Mouse (Mus musculus): ENCODE measurements around the gene Elane. TPM values are rescaled to one million over a fixed set of nuclear protein-coding genes. Genes with fewer than 3 reads are reported as not detected.
A peak's percentile ranks its signal among the peaks of the same experiment; 100 is the strongest.
"Not testable (repeated sequence)": the region's sequence is repeated elsewhere in the genome, so short reads cannot be mapped to it uniquely, and the experiment has no call there.

Elane gene
- polyA plus RNA-seq, 1 experiment from 2014 or later: 0.29 TPM

GRCm38 (mm10) chr10:79873715-79874289, 12.2 kb upstream of the Elane start:
- no peak; the same call in 1 of the 2 replicates for ATAC-seq (ENCODE audit: low FRiP score, low read depth)
- Histone ChIP-seq H3K27ac (peak overlapping the region; percentile 86), H3K4me3 (peak overlapping the region; percentile 79), H3K9ac (peak overlapping the region; percentile 94), H3K9me3 (no peaks in the 10 kb centered on the region), H3K4me1 (peaks cover 22% of the 10 kb centered on the region), H3K27me3 (no peaks in the 10 kb centered on the region), H3K4me2 (replicated peaks) (peak overlapping the region; percentile 76), H3K36me3 (peaks cover 28% of the 10 kb centered on the region)
- WGBS: 2% methylated on average over 26 of the region's 26 CpGs

GRCm38 (mm10) chr10:79874290-79874862, 11.7 kb upstream of the Elane start, which contains the start of the genes Prtn3 and Plppr3:
Prtn3 (plus strand) TSS chr10:79874476.
Plppr3 (minus strand) TSS chr10:79874634.
- H3K4me3 ChIP-seq: peak within 1 kb of the TSS; percentile 79
- H3K4me2 ChIP-seq (replicated peaks): peak within 1 kb of the TSS; percentile 76
- peaks cover 24% of the 10 kb centered on the region for H3K36me3 ChIP-seq
- H3K9me3 ChIP-seq: no peaks in the 10 kb centered on the region
- H3K4me1 ChIP-seq: peaks cover 22% of the 10 kb centered on the region
- no peaks in the 10 kb centered on the region for H3K27me3 ChIP-seq
- ATAC-seq (ENCODE audit: low FRiP score, low read depth): peak; percentile 87
- H3K9ac ChIP-seq: peak within 1 kb of the TSS; percentile 94
- peak within 1 kb of the TSS; percentile 86 for H3K27ac ChIP-seq
- WGBS: 1% methylated on average over 54 of the region's 57 CpGs

GRCm38 (mm10) chr10:79877174-79877573, 8.9 kb upstream of the Elane start:
- H3K4me2 ChIP-seq (replicated peaks): no peak overlapping the region
- H3K9me3 ChIP-seq: no peaks in the 10 kb centered on the region
- H3K4me3 ChIP-seq: no peak overlapping the region
- WGBS: 43% methylated on average over 1 of the region's 1 CpGs
- H3K36me3 ChIP-seq: no peaks in the 10 kb centered on the region
- H3K4me1 ChIP-seq: peaks cover 30% of the 10 kb centered on the region
- H3K27ac ChIP-seq: no peak overlapping the region
- peaks cover 3% of the 10 kb centered on the region; the same call in 1 of the 2 replicates for H3K27me3 ChIP-seq
- no peak for ATAC-seq (ENCODE audit: low FRiP score, low read depth)
- H3K9ac ChIP-seq: no peak overlapping the region

GRCm38 (mm10) chr10:79877757-79878156, 8.3 kb upstream of the Elane start:
- H3K9me3 ChIP-seq: no peaks in the 10 kb centered on the region
- WGBS: 50% methylated on average over 12 of the region's 12 CpGs
- no peak overlapping the region for H3K4me2 ChIP-seq (replicated peaks)
- H3K4me3 ChIP-seq: no peak overlapping the region
- ATAC-seq (ENCODE audit: low FRiP score, low read depth): no peak
- H3K27ac ChIP-seq: no peak overlapping the region
- H3K36me3 ChIP-seq: no peaks in the 10 kb centered on the region
- H3K27me3 ChIP-seq: peaks cover 7% of the 10 kb centered on the region
- H3K4me1 ChIP-seq: peaks cover 31% of the 10 kb centered on the region
- no peak overlapping the region for H3K9ac ChIP-seq

- Histone ChIP-seq H3K4me3 (no peak overlapping the region), H3K4me2 (replicated peaks) (no peak overlapping the region), H3K4me1 (peaks cover 32% of the 10 kb centered on the region), H3K9ac (0 out of 2 replicates have a peak overlapping the region, but pooled peaks have one; percentile 39), H3K9me3 (no peaks in the 10 kb centered on the region), H3K27me3 (peaks cover 14% of the 10 kb centered on the region), H3K36me3 (no peaks in the 10 kb centered on the region), H3K27ac (no peak overlapping the region)
- WGBS: 34% methylated on average over 3 of the region's 3 CpGs
- no peak for ATAC-seq (ENCODE audit: low FRiP score, low read depth)
Observed at GRCm38 (mm10) chr10:79879527-79879926, 6.5 kb upstream of the Elane start.

- no peaks in the 10 kb centered on the region for H3K9me3 ChIP-seq
- no peak overlapping the region for H3K27ac ChIP-seq
- WGBS: 13% methylated on average over 9 of the region's 9 CpGs
- H3K9ac ChIP-seq: no peak overlapping the region
- H3K36me3 ChIP-seq: no peaks in the 10 kb centered on the region
- no peak for ATAC-seq (ENCODE audit: low FRiP score, low read depth)
- peaks cover 23% of the 10 kb centered on the region for H3K4me1 ChIP-seq
- H3K27me3 ChIP-seq: peaks cover 14% of the 10 kb centered on the region
- no peak overlapping the region for H3K4me3 ChIP-seq
- H3K4me2 ChIP-seq (replicated peaks): no peak overlapping the region
Observed at GRCm38 (mm10) chr10:79880721-79881120, 5.3 kb upstream of the Elane start.

GRCm38 (mm10) chr10:79881981-79882380, 4.1 kb upstream of the Elane start:
- H3K9ac ChIP-seq: peak overlapping the region; percentile 36; the same call in 1 of the 2 replicates
- H3K4me3 ChIP-seq: peak overlapping the region; percentile 24
- no peaks in the 10 kb centered on the region for H3K9me3 ChIP-seq
- H3K4me1 ChIP-seq: peaks cover 23% of the 10 kb centered on the region
- no peak overlapping the region for H3K27ac ChIP-seq
- WGBS: 6% methylated on average over 22 of the region's 22 CpGs
- H3K4me2 ChIP-seq (replicated peaks): peak overlapping the region; percentile 57
- peaks cover 14% of the 10 kb centered on the region for H3K27me3 ChIP-seq
- peak; percentile 9; the same call in 1 of the 2 replicates for ATAC-seq (ENCODE audit: low FRiP score, low read depth)
- no peaks in the 10 kb centered on the region for H3K36me3 ChIP-seq

- no peak overlapping the region for H3K9ac ChIP-seq
- H3K9me3 ChIP-seq: no peaks in the 10 kb centered on the region
- 13% methylated on average over 22 of the region's 22 CpGs for WGBS
- H3K27ac ChIP-seq: no peak overlapping the region
- ATAC-seq (ENCODE audit: low FRiP score, low read depth): 0 out of 2 replicates have a peak, but pooled peaks have one; percentile 16
- no peaks in the 10 kb centered on the region for H3K36me3 ChIP-seq
- H3K27me3 ChIP-seq: peaks cover 14% of the 10 kb centered on the region
- peaks cover 23% of the 10 kb centered on the region for H3K4me1 ChIP-seq
- 0 out of 2 replicates have a peak overlapping the region, but pooled peaks have one; percentile 8 for H3K4me3 ChIP-seq
- peak overlapping the region; percentile 14; the same call in 1 of the 2 replicates for H3K4me2 ChIP-seq (replicated peaks)
Observed at GRCm38 (mm10) chr10:79883297-79884084, 2.6 kb upstream of the Elane start.

GRCm38 (mm10) chr10:79884446-79884845, 1.6 kb upstream of the Elane start:
- Histone ChIP-seq H3K36me3 (no peaks in the 10 kb centered on the region), H3K4me3 (no peak overlapping the region), H3K27ac (no peak overlapping the region), H3K9ac (no peak overlapping the region), H3K4me2 (replicated peaks) (no peak overlapping the region), H3K4me1 (peaks cover 23% of the 10 kb centered on the region), H3K9me3 (no peaks in the 10 kb centered on the region), H3K27me3 (peaks cover 14% of the 10 kb centered on the region)
- WGBS: 75% methylated on average over 4 of the region's 4 CpGs
- ATAC-seq (ENCODE audit: low FRiP score, low read depth): no peak

- H3K27ac ChIP-seq; H3K4me2 ChIP-seq (replicated peaks); H3K36me3 ChIP-seq; H3K9ac ChIP-seq; ATAC-seq (ENCODE audit: low FRiP score, low read depth); H3K4me3 ChIP-seq; H3K9me3 ChIP-seq: not testable (repeated sequence)
- H3K4me1 ChIP-seq: peaks cover 23% of the 10 kb centered on the region
- H3K27me3 ChIP-seq: peaks cover 14% of the 10 kb centered on the region
- WGBS: 69% methylated on average over 3 of the region's 3 CpGs
Observed at GRCm38 (mm10) chr10:79884938-79885337, 1.1 kb upstream of the Elane start.

- no peaks in the 10 kb centered on the region for H3K36me3 ChIP-seq
- ATAC-seq (ENCODE audit: low FRiP score, low read depth): no peak
- H3K4me3 ChIP-seq: no peak overlapping the region
- 80% methylated on average over 8 of the region's 8 CpGs for WGBS
- no peak overlapping the region for H3K9ac ChIP-seq
- H3K27me3 ChIP-seq: peaks cover 11% of the 10 kb centered on the region
- H3K4me1 ChIP-seq: peaks cover 19% of the 10 kb centered on the region
- no peak overlapping the region for H3K27ac ChIP-seq
- no peaks in the 10 kb centered on the region for H3K9me3 ChIP-seq
- no peak overlapping the region for H3K4me2 ChIP-seq (replicated peaks)
Observed at GRCm38 (mm10) chr10:79886611-79887010, 564 bp downstream of the Elane start.

GRCm38 (mm10) chr10:79889386-79889785, 3.3 kb downstream of the Elane start:
- WGBS: 63% methylated on average over 2 of the region's 2 CpGs
- peaks cover 4% of the 10 kb centered on the region for H3K36me3 ChIP-seq
- no peaks in the 10 kb centered on the region for H3K4me1 ChIP-seq
- no peak overlapping the region for H3K9ac ChIP-seq
- H3K27ac ChIP-seq: no peak overlapping the region
- no peaks in the 10 kb centered on the region for H3K9me3 ChIP-seq
- no peak overlapping the region for H3K4me2 ChIP-seq (replicated peaks)
- ATAC-seq (ENCODE audit: low FRiP score, low read depth): no peak
- H3K27me3 ChIP-seq: no peaks in the 10 kb centered on the region
- H3K4me3 ChIP-seq: no peak overlapping the region
